Mouse (Mus musculus): ENCODE data around the gene Ddx27. TPM values are rescaled to one million over a fixed set of nuclear protein-coding genes. Genes with fewer than 3 reads are reported as not detected.

Ddx27 gene
- polyA plus RNA-seq, 1 experiment from 2014 or later = 15.8 TPM

- Histone ChIP-seq H3K4me3 (ENCODE audit: low read depth, low read length) (no peak overlapping the region), H3K36me3 (ENCODE audit: control insufficient read depth, insufficient read depth) (peaks cover 100% of the 10 kb centered on the region), H3K4me2 (replicated peaks; ENCODE audit: low read depth) (no peak overlapping the region), H3K27me3 (replicated peaks; ENCODE audit: control insufficient read depth, insufficient read depth, low read length) (no peaks in the 10 kb centered on the region), H3K9me3 (ENCODE audit: control insufficient read depth) (no peaks in the 10 kb centered on the region), H3K9ac (ENCODE audit: low read depth, low read length) (no peak overlapping the region), H3K4me1 (replicated peaks; ENCODE audit: control insufficient read depth, insufficient read depth, low read length) (no peaks in the 10 kb centered on the region), H3K27ac (ENCODE audit: low read depth, low read length) (no peak overlapping the region)
- 91% methylated on average over 7 of the region's 7 CpGs for WGBS
- no peak for ATAC-seq
- no peak for TF ChIP-seq CTCF (IDR thresholded peaks at IDR 0.05; ENCODE audit: low read depth)
Observed at GRCm38 (mm10) chr2:167038716-167039115, 23.7 kb downstream of the Ddx27 start.

- Histone ChIP-seq H3K4me1 (replicated peaks; ENCODE audit: control insufficient read depth, insufficient read depth, low read length) (no peaks in the 10 kb centered on the region), H3K4me2 (replicated peaks; ENCODE audit: low read depth) (no peak overlapping the region), H3K27me3 (replicated peaks; ENCODE audit: control insufficient read depth, insufficient read depth, low read length) (no peaks in the 10 kb centered on the region), H3K9ac (ENCODE audit: low read depth, low read length) (no peak overlapping the region), H3K9me3 (ENCODE audit: control insufficient read depth) (no peaks in the 10 kb centered on the region), H3K4me3 (ENCODE audit: low read depth, low read length) (no peak overlapping the region), H3K27ac (ENCODE audit: low read depth, low read length) (no peak overlapping the region), H3K36me3 (ENCODE audit: control insufficient read depth, insufficient read depth) (peaks cover 100% of the 10 kb centered on the region)
- 79% methylated on average over 8 of the region's 8 CpGs for WGBS
- ATAC-seq = no peak
- TF ChIP-seq CTCF (IDR thresholded peaks at IDR 0.05; ENCODE audit: low read depth) = no peak
Observed at GRCm38 (mm10) chr2:167039386-167039785, 24.4 kb downstream of the Ddx27 start.

GRCm38 (mm10) chr2:167043400-167044121, 28.6 kb downstream of the Ddx27 start:
- no peak overlapping the region for H3K4me3 ChIP-seq (ENCODE audit: low read depth, low read length)
- no peaks in the 10 kb centered on the region for H3K27me3 ChIP-seq (replicated peaks; ENCODE audit: control insufficient read depth, insufficient read depth, low read length)
- TF ChIP-seq CTCF (IDR thresholded peaks at IDR 0.05; ENCODE audit: low read depth) = no peak
- no peak for ATAC-seq
- H3K4me1 ChIP-seq (replicated peaks; ENCODE audit: control insufficient read depth, insufficient read depth, low read length) = no peaks in the 10 kb centered on the region
- H3K9ac ChIP-seq (ENCODE audit: low read depth, low read length) = no peak overlapping the region
- H3K36me3 ChIP-seq (ENCODE audit: control insufficient read depth, insufficient read depth) = peaks cover 94% of the 10 kb centered on the region
- WGBS = 81% methylated on average over 12 of the region's 12 CpGs
- no peak overlapping the region for H3K4me2 ChIP-seq (replicated peaks; ENCODE audit: low read depth)
- no peaks in the 10 kb centered on the region for H3K9me3 ChIP-seq (ENCODE audit: control insufficient read depth)
- no peak overlapping the region for H3K27ac ChIP-seq (ENCODE audit: low read depth, low read length)

- Histone ChIP-seq H3K4me3 (ENCODE audit: low read depth, low read length) (no peak overlapping the region), H3K9ac (ENCODE audit: low read depth, low read length) (no peak overlapping the region; the same call in 1 of the 2 replicates), H3K27me3 (replicated peaks; ENCODE audit: control insufficient read depth, insufficient read depth, low read length) (no peaks in the 10 kb centered on the region), H3K36me3 (ENCODE audit: control insufficient read depth, insufficient read depth) (peaks cover 86% of the 10 kb centered on the region), H3K4me1 (replicated peaks; ENCODE audit: control insufficient read depth, insufficient read depth, low read length) (no peaks in the 10 kb centered on the region), H3K4me2 (replicated peaks; ENCODE audit: low read depth) (no peak overlapping the region), H3K27ac (ENCODE audit: low read depth, low read length) (no peak overlapping the region), H3K9me3 (ENCODE audit: control insufficient read depth) (no peaks in the 10 kb centered on the region)
- ATAC-seq = no peak
- no peak for TF ChIP-seq CTCF (IDR thresholded peaks at IDR 0.05; ENCODE audit: low read depth)
- WGBS = 70% methylated on average over 10 of the region's 10 CpGs
Observed at GRCm38 (mm10) chr2:167048223-167048622, 33.2 kb downstream of the Ddx27 start.

- no peak for ATAC-seq
- H3K27ac ChIP-seq (ENCODE audit: low read depth, low read length) = no peak overlapping the region
- 80% methylated on average over 8 of the region's 8 CpGs for WGBS
Observed at GRCm38 (mm10) chr2:167048698-167049358, 33.8 kb downstream of the Ddx27 start.

GRCm38 (mm10) chr2:167053127-167053844, 38.3 kb downstream of the Ddx27 start:
- WGBS = 65% methylated on average over 9 of the region's 9 CpGs
- no peaks in the 10 kb centered on the region for H3K4me1 ChIP-seq (replicated peaks; ENCODE audit: control insufficient read depth, insufficient read depth, low read length)
- no peak for TF ChIP-seq CTCF (IDR thresholded peaks at IDR 0.05; ENCODE audit: low read depth)
- no peak overlapping the region for H3K27ac ChIP-seq (ENCODE audit: low read depth, low read length)
- ATAC-seq = no peak
- H3K4me3 ChIP-seq (ENCODE audit: low read depth, low read length) = no peak overlapping the region
- no peaks in the 10 kb centered on the region for H3K9me3 ChIP-seq (ENCODE audit: control insufficient read depth)
- peaks cover 75% of the 10 kb centered on the region for H3K36me3 ChIP-seq (ENCODE audit: control insufficient read depth, insufficient read depth)
- no peak overlapping the region for H3K9ac ChIP-seq (ENCODE audit: low read depth, low read length)
- no peak overlapping the region for H3K4me2 ChIP-seq (replicated peaks; ENCODE audit: low read depth)
- no peaks in the 10 kb centered on the region for H3K27me3 ChIP-seq (replicated peaks; ENCODE audit: control insufficient read depth, insufficient read depth, low read length)

More at GRCm38 (mm10) chr2:167048698-167049358, 33.8 kb downstream of the Ddx27 start:
- Histone ChIP-seq H3K4me3 (ENCODE audit: low read depth, low read length) (no peak overlapping the region), H3K4me2 (replicated peaks; ENCODE audit: low read depth) (no peak overlapping the region), H3K9me3 (ENCODE audit: control insufficient read depth) (no peaks in the 10 kb centered on the region), H3K9ac (ENCODE audit: low read depth, low read length) (no peak overlapping the region; the same call in 1 of the 2 replicates), H3K4me1 (replicated peaks; ENCODE audit: control insufficient read depth, insufficient read depth, low read length) (no peaks in the 10 kb centered on the region), H3K36me3 (ENCODE audit: control insufficient read depth, insufficient read depth) (peaks cover 81% of the 10 kb centered on the region), H3K27me3 (replicated peaks; ENCODE audit: control insufficient read depth, insufficient read depth, low read length) (no peaks in the 10 kb centered on the region)
- TF ChIP-seq CTCF (IDR thresholded peaks at IDR 0.05; ENCODE audit: low read depth) = no peak

All from intestine, postnatal 0 days (tissue).